16 mouse cellular contexts compared by ENCODE assay signal in the genomic region with DNA sequence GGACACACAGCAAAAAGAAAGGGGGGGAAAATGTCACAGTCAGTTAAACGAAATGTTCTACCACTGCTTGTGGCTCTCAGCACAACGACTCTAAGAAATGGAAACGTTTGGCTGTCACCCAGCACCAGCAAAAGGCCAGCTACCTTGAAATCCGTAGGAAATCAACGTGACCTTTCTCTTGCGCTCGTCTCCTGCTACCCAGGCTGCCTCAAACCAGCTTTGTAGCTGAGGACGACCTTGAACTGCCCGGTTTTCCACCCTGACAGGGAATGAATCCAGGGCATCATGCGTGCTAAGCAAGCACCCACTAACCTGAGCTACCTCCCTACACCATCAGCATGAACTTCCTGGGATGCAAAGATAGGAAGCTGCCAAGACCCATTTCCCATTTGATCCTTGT.
"Had no signal": no experiment of that assay in that cellular context is flagged by ENCODE, and none has a peak within 500 bp of the region (broad histone marks: within the 10 kb centered on the region; RNA-seq: fewer than 3 reads in every experiment).

No protein-coding gene starts in this region.

- H3K27ac ChIP-seq: left cerebral cortex, adult 2 months; limb, embryonic 10.5 days; liver, embryonic 13.5 days; lung, embryonic 15.5 days; macrophage; midbrain, embryonic 12.5 days; neural tube, embryonic 13.5 days had no signal

- H3K36me3 ChIP-seq: lung, embryonic 15.5 days had no signal

- H3K4me3 ChIP-seq: left cerebral cortex, adult 2 months; limb, embryonic 10.5 days; liver, embryonic 13.5 days; lung, embryonic 15.5 days; megakaryocyte, embryonic 14.5 days; midbrain, embryonic 12.5 days; neural tube, embryonic 13.5 days had no signal

- H3K4me1 ChIP-seq: limb, embryonic 10.5 days; liver, embryonic 13.5 days; lung, embryonic 15.5 days; midbrain, embryonic 12.5 days had no signal

- H3K27me3 ChIP-seq: liver, embryonic 13.5 days; lung, embryonic 15.5 days; midbrain, embryonic 12.5 days; neural tube, embryonic 13.5 days had no signal

- H3K9me3 ChIP-seq: limb, embryonic 10.5 days; liver, embryonic 13.5 days; lung, embryonic 15.5 days; megakaryocyte, embryonic 14.5 days; midbrain, embryonic 12.5 days; neural tube, embryonic 13.5 days had no signal

- H3K4me2 ChIP-seq: liver, embryonic 13.5 days; lung, embryonic 15.5 days; midbrain, embryonic 12.5 days; neural tube, embryonic 13.5 days had no signal

- H3K9ac ChIP-seq: liver, embryonic 13.5 days; liver, postnatal 0 days; lung, embryonic 15.5 days; midbrain, embryonic 12.5 days; neural tube, embryonic 13.5 days had no signal

- DNase-seq: kidney, postnatal 14 days; liver, embryonic 13.5 days; liver, postnatal 0 days; lung, postnatal 14 days; retina, postnatal 1 day; right cerebral cortex, postnatal 4 days; spleen, adult 18-20 months; thymus, adult 18-20 months had no signal

- ATAC-seq: liver, postnatal 0 days; midbrain, embryonic 16.5 days had no signal
